Mouse (Mus musculus) hindbrain, embryonic 14.5 days (tissue): ENCODE measurements around the gene Gm11733. TPM values are rescaled to one million over a fixed set of nuclear protein-coding genes. Genes with fewer than 3 reads are reported as not detected.
A peak's percentile ranks its signal among the peaks of the same experiment; 100 is the strongest.

Experiments used
- ATAC-seq: fragments of 200-750 bp; cut with Nextera tagmentation; 2 replicates; pipeline ENCODE4 v1.8.0; 2017; ENCODE audit warnings: moderate number of reproducible peaks, mild to moderate bottlenecking, moderate TSS enrichment, moderate library complexity; ENCODE audit not compliant: low FRiP score
- DNase-seq: peaks from one replicate; pipeline ENCODE4 v3.0.0-alpha.2; 2015; ENCODE audit warnings: low spot score
- H3K27ac ChIP-seq: fragments of 300-500 bp; sonication (generic); 2 replicates; pipeline ENCODE4 v1.5.1; 2014; ENCODE audit warnings: mild to moderate bottlenecking, moderate library complexity
- H3K27me3 ChIP-seq: fragments of 300-500 bp; sonication (generic); 2 replicates; pipeline ENCODE4 v1.6.1; 2014; ENCODE audit warnings: mild to moderate bottlenecking, low read length, mixed read lengths; ENCODE audit not compliant: control insufficient read depth, insufficient read depth
- H3K36me3 ChIP-seq: fragments of 300-500 bp; sonication (generic); replicated peaks from 2 replicates; pipeline ENCODE4 v1.6.1; 2014; ENCODE audit not compliant: control insufficient read depth, insufficient read depth
- H3K4me1 ChIP-seq: fragments of 300-500 bp; sonication (generic); replicated peaks from 2 replicates; pipeline ENCODE4 v1.6.1; 2014; ENCODE audit warnings: antibody characterized with exemption, low read length, mixed read lengths; ENCODE audit not compliant: control insufficient read depth, insufficient read depth
- H3K4me2 ChIP-seq: fragments of 300-500 bp; sonication (generic); replicated peaks from 2 replicates; pipeline ENCODE4 v1.6.1; 2014; ENCODE audit warnings: mild to moderate bottlenecking, moderate library complexity
- H3K4me3 ChIP-seq: fragments of 300-500 bp; sonication (generic); replicated peaks from 2 replicates; pipeline ENCODE4 v1.5.1; 2014; ENCODE audit warnings: mild to moderate bottlenecking, low read length
- H3K9ac ChIP-seq: fragments of 300-500 bp; sonication (generic); 2 replicates; pipeline ENCODE4 v1.6.1; 2014
- H3K9me3 ChIP-seq: fragments of 300-500 bp; sonication (generic); 2 replicates; pipeline ENCODE4 v1.6.1; 2016; ENCODE audit warnings: low read length; ENCODE audit not compliant: control insufficient read depth
- WGBS: fragments of 180-500 bp; shearing (Covaris S2); extraction: QIAGEN DNeasy Blood & Tissue Kit; methylation state at CpG from one replicate; pipeline ENCODE4 v1.1.7; 2014; 5-methylcytosine and 5-hydroxymethylcytosine counted together
- polyA plus RNA-seq: library from polyadenylated mRNA; unstranded; fragments of >200 nt; fragmentation: Nextera tagmentation; extraction: Ambion mirVana; gene quantifications from 2 replicates; pipeline ENCODE4 v1.2.1, GENCODE M21; 2014

The Gm11733 gene
- polyA plus RNA-seq, 1 experiment from 2014 or later = not detected

DNA sequence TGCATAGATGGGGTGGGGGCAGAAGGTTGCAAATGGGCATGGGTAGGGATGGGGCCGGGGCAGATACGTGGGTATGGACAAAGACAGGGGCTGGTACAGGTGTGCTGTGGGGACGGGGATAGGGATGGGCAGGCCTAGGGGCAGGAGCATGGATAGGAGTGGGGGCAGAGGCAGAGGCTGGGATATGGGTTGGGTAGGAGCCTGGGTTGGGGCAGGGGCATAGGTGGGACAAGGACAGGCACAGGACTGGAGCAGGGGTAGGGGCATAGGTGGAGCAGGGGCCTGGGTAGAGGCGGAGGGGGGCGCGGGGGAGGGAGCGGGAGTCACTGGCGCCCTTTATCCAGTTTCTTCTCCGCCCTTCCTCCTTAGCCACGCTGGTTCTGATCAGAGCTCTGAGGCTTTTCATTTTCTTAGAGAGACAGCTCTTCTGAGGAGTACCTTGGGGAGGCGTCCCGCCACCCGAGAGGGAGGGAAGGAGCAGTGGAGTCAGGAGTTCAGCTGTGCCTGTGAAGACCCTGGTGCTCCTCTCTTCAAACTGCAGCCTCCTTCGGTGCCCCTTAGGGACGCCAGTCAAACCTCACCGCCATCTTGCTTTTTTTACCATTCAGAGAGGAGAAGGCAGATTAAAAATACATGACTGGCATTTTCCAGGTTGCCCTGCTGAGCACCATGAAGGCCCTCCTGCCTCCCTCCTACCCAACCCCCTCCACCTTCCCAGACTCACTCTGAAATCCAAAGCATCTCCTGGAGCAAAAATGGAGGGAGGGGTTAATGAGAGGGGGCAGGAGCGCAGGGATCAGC, 7.4 kb downstream of the Gm11733 start:
- Histone ChIP-seq H3K4me3 (no peak overlapping the region), H3K36me3 (no peaks in the 10 kb centered on the region), H3K27me3 (no peaks in the 10 kb centered on the region; the same call in 1 of the 2 replicates), H3K27ac (peak overlapping the region; percentile 53), H3K9me3 (peaks cover 5% of the 10 kb centered on the region; the same call in 1 of the 2 replicates), H3K4me1 (peaks cover 26% of the 10 kb centered on the region), H3K9ac (no peak overlapping the region), H3K4me2 (no peak overlapping the region)
- WGBS = 58% methylated on average over 17 of the region's 17 CpGs
- no peak for DNase-seq
- ATAC-seq = peak; percentile 55; the same call in 1 of the 2 replicates

DNA sequence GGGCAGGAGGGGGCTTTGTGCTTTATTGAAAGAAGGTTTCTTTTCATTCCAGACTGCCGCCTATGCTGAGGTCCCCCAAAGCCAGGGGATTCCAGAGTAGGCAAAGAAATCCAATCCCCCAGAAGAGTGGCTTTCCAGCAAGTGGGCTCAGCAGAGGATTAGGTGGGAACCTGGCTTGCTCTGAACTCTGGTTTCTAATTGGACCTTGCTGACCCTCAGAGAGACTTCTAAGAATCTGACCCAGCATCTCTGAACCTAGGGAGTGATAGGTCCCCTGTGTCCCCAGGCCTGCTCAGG, 8.0 kb downstream of the Gm11733 start:
- H3K4me2 ChIP-seq = no peak overlapping the region
- 15% methylated on average over 1 of the region's 1 CpGs for WGBS
- H3K9ac ChIP-seq = no peak overlapping the region
- no peaks in the 10 kb centered on the region for H3K36me3 ChIP-seq
- ATAC-seq = no peak
- H3K4me1 ChIP-seq = peaks cover 32% of the 10 kb centered on the region
- DNase-seq = no peak
- peak overlapping the region; percentile 34; the same call in 1 of the 2 replicates for H3K27ac ChIP-seq
- H3K27me3 ChIP-seq = no peaks in the 10 kb centered on the region
- H3K9me3 ChIP-seq = peaks cover 5% of the 10 kb centered on the region; the same call in 1 of the 2 replicates
- H3K4me3 ChIP-seq = no peak overlapping the region

GRCm38 (mm10) chr11:117496812-117497211, 12.6 kb downstream of the Gm11733 start:
- Histone ChIP-seq H3K9me3 (no peaks in the 10 kb centered on the region), H3K4me1 (peaks cover 36% of the 10 kb centered on the region), H3K4me3 (no peak overlapping the region), H3K36me3 (no peaks in the 10 kb centered on the region), H3K27me3 (no peaks in the 10 kb centered on the region), H3K4me2 (peak overlapping the region; percentile 33; the same call in 1 of the 2 replicates), H3K9ac (peak overlapping the region; percentile 1; the same call in 1 of the 2 replicates), H3K27ac (peak overlapping the region; percentile 89)
- ATAC-seq (peak; percentile 35; the same call in 1 of the 2 replicates), DNase-seq (no peak)
- 17% methylated on average over 4 of the region's 4 CpGs for WGBS

GRCm38 (mm10) chr11:117497256-117498136, 13.3 kb downstream of the Gm11733 start:
- Histone ChIP-seq H3K36me3 (no peaks in the 10 kb centered on the region), H3K27me3 (no peaks in the 10 kb centered on the region), H3K4me2 (peak overlapping the region; percentile 33), H3K9me3 (no peaks in the 10 kb centered on the region), H3K4me3 (no peak overlapping the region), H3K4me1 (peaks cover 31% of the 10 kb centered on the region), H3K9ac (peak overlapping the region; percentile 24), H3K27ac (peak overlapping the region; percentile 89)
- peak; percentile 91 for ATAC-seq
- peak; percentile 74 for DNase-seq
- 6% methylated on average over 16 of the region's 16 CpGs for WGBS

- DNase-seq (no peak), ATAC-seq (peak; percentile 55)
- H3K4me3 ChIP-seq = no peak overlapping the region
- WGBS = 19% methylated on average over 1 of the region's 1 CpGs
- peak overlapping the region; percentile 33 for H3K4me2 ChIP-seq
- H3K4me1 ChIP-seq = peaks cover 31% of the 10 kb centered on the region
- peak overlapping the region; percentile 89 for H3K27ac ChIP-seq
- H3K27me3 ChIP-seq = no peaks in the 10 kb centered on the region
- H3K9me3 ChIP-seq = no peaks in the 10 kb centered on the region
- no peaks in the 10 kb centered on the region for H3K36me3 ChIP-seq
- H3K9ac ChIP-seq = peak overlapping the region; percentile 24
These were observed 14.0 kb downstream of the Gm11733 start for GRCm38 (mm10) chr11:117498137-117498511.

DNA sequence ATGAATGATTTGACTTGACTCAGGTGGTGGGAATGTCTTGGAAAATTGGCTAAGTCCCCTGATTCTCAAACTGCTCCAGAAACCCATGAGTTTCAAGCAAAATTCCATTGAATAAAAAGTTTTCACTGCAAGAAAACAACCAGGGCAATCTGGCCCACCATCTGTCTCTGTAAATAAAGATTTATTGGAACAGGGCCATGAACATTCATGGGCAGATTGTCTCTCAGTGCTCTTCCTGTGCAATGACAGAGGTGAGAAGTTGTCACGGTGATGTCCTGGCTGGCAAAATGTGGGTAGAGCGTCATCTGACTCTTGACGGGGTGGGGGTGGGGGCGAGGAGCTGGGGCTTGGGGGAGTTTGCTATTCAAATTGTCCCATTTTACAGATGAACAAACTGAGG, 24.8 kb downstream of the Gm11733 start:
- H3K9me3 ChIP-seq = no peaks in the 10 kb centered on the region
- H3K4me3 ChIP-seq = no peak overlapping the region
- H3K9ac ChIP-seq = no peak overlapping the region
- H3K36me3 ChIP-seq = no peaks in the 10 kb centered on the region
- no peak overlapping the region for H3K27ac ChIP-seq
- no peak for ATAC-seq
- H3K4me1 ChIP-seq = no peaks in the 10 kb centered on the region
- DNase-seq = no peak
- no peaks in the 10 kb centered on the region for H3K27me3 ChIP-seq
- H3K4me2 ChIP-seq = no peak overlapping the region
- WGBS = 88% methylated on average over 4 of the region's 4 CpGs

DNA sequence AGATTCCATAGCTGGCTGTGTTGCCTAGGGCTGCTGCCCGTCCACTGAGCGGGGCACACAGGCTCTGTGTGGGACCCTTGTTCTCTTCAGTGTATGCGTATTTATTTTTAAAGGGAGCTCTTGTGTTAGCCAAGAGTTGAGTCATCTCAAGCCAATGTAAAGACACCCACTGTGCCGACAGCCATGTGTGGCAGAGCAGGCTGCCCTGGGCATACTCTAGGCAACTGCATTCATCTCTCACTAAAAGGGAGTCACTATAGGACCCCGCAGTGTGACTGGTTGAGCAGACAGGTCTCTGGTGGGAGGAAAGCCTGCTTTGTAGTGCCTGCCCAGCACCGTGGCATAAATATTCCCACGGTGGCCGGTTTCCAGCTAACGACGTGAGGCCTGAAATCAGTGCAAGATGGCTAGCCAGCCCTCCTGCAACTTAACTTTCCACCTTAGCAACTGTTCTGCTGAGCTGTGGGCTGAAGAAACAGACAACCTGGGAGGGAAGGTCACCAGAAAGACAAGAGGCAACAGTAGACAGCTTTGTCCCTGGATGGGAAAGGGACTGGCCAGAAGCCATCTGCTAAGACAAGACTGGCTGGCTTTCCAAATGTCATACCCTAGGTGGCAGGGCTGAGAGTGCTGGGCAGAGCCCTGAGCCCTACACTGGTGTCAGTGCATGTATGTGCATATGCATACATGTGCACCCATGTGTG, 31.7 kb downstream of the Gm11733 start:
- no peak overlapping the region for H3K27ac ChIP-seq
- DNase-seq = no peak
- peak; percentile 82 for ATAC-seq
- no peak overlapping the region for H3K4me2 ChIP-seq
- no peak overlapping the region for H3K4me3 ChIP-seq
- no peaks in the 10 kb centered on the region for H3K27me3 ChIP-seq
- H3K9ac ChIP-seq = no peak overlapping the region
- WGBS = 57% methylated on average over 10 of the region's 10 CpGs
- H3K36me3 ChIP-seq = no peaks in the 10 kb centered on the region
- H3K4me1 ChIP-seq = peaks cover 9% of the 10 kb centered on the region; the same call in 1 of the 2 replicates
- H3K9me3 ChIP-seq = no peaks in the 10 kb centered on the region

DNA sequence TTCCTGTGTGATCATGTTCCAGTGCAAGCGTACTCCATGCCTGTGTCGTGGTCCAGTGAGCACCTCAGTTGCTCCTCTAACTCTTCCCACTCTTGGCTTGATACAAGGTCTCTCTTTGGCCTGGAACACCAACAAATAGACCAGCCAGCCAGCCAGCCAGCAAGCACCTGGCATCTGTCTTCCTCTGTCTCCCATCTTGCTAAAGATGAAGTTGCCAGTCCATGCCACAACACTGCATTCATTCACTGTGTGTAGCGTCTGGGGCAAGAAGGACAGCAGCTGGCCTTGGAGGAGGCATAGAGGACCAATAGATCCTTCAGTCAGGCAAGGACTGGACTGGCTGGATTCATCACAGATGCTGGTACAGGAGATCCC, 32.2 kb downstream of the Gm11733 start:
- H3K36me3 ChIP-seq = no peaks in the 10 kb centered on the region
- no peak for ATAC-seq
- no peak overlapping the region for H3K27ac ChIP-seq
- H3K4me3 ChIP-seq = no peak overlapping the region
- no peaks in the 10 kb centered on the region for H3K9me3 ChIP-seq
- H3K9ac ChIP-seq = no peak overlapping the region
- WGBS = 95% methylated on average over 3 of the region's 3 CpGs
- H3K4me1 ChIP-seq = peaks cover 9% of the 10 kb centered on the region; the same call in 1 of the 2 replicates
- DNase-seq = no peak
- no peaks in the 10 kb centered on the region for H3K27me3 ChIP-seq
- H3K4me2 ChIP-seq = no peak overlapping the region
